Mouse (Mus musculus) CH12.LX (cell line): ENCODE data around the gene Lelp1. TPM values are rescaled to one million over a fixed set of nuclear protein-coding genes. Genes with fewer than 3 reads are reported as not detected.

Experiments used
- DNase-seq: peaks from one replicate; pipeline ENCODE4 v3.0.0-alpha.2; 2013; ENCODE audit errors: extremely low read depth
- H3K27ac ChIP-seq: 2 replicates; pipeline ENCODE4 v1.5.1; 2012; ENCODE audit warnings: low read depth, mild to moderate bottlenecking, control low read depth, moderate library complexity; ENCODE audit not compliant: insufficient read depth
- H3K27me3 ChIP-seq: replicated peaks from 2 replicates; pipeline ENCODE3; 2012; ENCODE audit warnings: inconsistent platforms
- H3K36me3 ChIP-seq, 2 experiments: replicated peaks in 1 of 2; 2 replicates each; pipeline versions ENCODE3 to v1.6.1; 2012; ENCODE audit warnings: inconsistent platforms in 1 of 2, low read length in 1 of 2, mild to moderate bottlenecking in 1 of 2, mixed read lengths in 1 of 2, moderate library complexity in 1 of 2; ENCODE audit not compliant: control insufficient read depth in 1 of 2, insufficient read depth in 1 of 2
- H3K4me1 ChIP-seq, 2 experiments: 2 replicates each; pipeline ENCODE4 v1.6.1; 2012; ENCODE audit warnings: inconsistent platforms in 1 of 2, moderate library complexity in 1 of 2; ENCODE audit not compliant: insufficient read depth in 2 of 2, control insufficient read depth in 1 of 2
- H3K4me2 ChIP-seq: 2 replicates; pipeline ENCODE4 v1.6.1; 2012; ENCODE audit warnings: low read depth, mild to moderate bottlenecking, control low read depth; ENCODE audit not compliant: poor library complexity, insufficient read depth, severe bottlenecking
- H3K4me3 ChIP-seq, 3 experiments: fragments of 150-350 bp in 1 of 3; sonication (generic) in 1 of 3; replicated peaks in 1 of 3; 2 replicates each; pipeline versions ENCODE3 to v1.5.1; 2011 to 2012; ENCODE audit warnings: low read depth in 2 of 3, low read length in 2 of 3, mild to moderate bottlenecking in 2 of 3, moderate library complexity in 2 of 3, control low read depth in 1 of 3, improper control_type of control experiment in 1 of 3, inconsistent platforms in 1 of 3, mixed read lengths in 1 of 3; ENCODE audit not compliant: poor library complexity in 1 of 3
- H3K79me2 ChIP-seq: replicated peaks from 2 replicates; pipeline ENCODE4 v1.6.1; 2012; ENCODE audit warnings: mild to moderate bottlenecking, moderate library complexity; ENCODE audit not compliant: control insufficient read depth, poor library complexity, insufficient read depth, severe bottlenecking; ENCODE audit errors: extremely low read depth
- H3K9ac ChIP-seq: 2 replicates; pipeline ENCODE4 v1.6.1; 2012; ENCODE audit warnings: low read depth, mild to moderate bottlenecking, control low read depth, moderate library complexity; ENCODE audit not compliant: insufficient read depth
- H3K9me3 ChIP-seq: replicated peaks from 2 replicates; pipeline ENCODE3; 2012; ENCODE audit warnings: low read length, inconsistent platforms, mixed read lengths
- E2F4 ChIP-seq: IDR thresholded peaks from 2 replicates; pipeline ENCODE4 v1.6.1; 2011; ENCODE audit warnings: low read depth, low read length, improper control_type of control experiment; ENCODE audit not compliant: insufficient replicate concordance
- ELF1 ChIP-seq: IDR thresholded peaks from 2 replicates; pipeline ENCODE4 v1.6.1; 2014; ENCODE audit warnings: low read depth, mild to moderate bottlenecking, inconsistent platforms, low read length, improper control_type of control experiment
- ETS1 ChIP-seq: conservative IDR thresholded peaks from 2 replicates; pipeline ENCODE4 v1.6.1; 2012; ENCODE audit warnings: low read depth, mild to moderate bottlenecking, inconsistent platforms, low read length, improper control_type of control experiment, moderate library complexity
- JUN ChIP-seq: IDR thresholded peaks from 2 replicates; pipeline ENCODE4 v1.6.1; 2011; ENCODE audit warnings: low read depth, mild to moderate bottlenecking, low read length, improper control_type of control experiment, moderate library complexity; ENCODE audit not compliant: insufficient read depth
- KAT2A ChIP-seq: IDR thresholded peaks from 2 replicates; pipeline ENCODE4 v1.6.1; 2012; ENCODE audit warnings: low read length, improper control_type of control experiment, inconsistent platforms; ENCODE audit not compliant: insufficient replicate concordance
- MAX ChIP-seq: IDR thresholded peaks from 2 replicates; pipeline ENCODE4 v1.6.1; 2011; ENCODE audit warnings: low read length, improper control_type of control experiment
- POLR2AphosphoS2 ChIP-seq: IDR thresholded peaks from 2 replicates; pipeline ENCODE4 v1.6.1; 2011; ENCODE audit warnings: low read depth, low read length, improper control_type of control experiment
- RAD21 ChIP-seq: IDR thresholded peaks from 2 replicates; pipeline ENCODE4 v1.6.1; 2011; ENCODE audit warnings: low read depth, mild to moderate bottlenecking, low read length, improper control_type of control experiment, moderate library complexity
- SMC3 ChIP-seq: IDR thresholded peaks from 2 replicates; pipeline ENCODE4 v1.6.1; 2011; ENCODE audit warnings: low read depth, low read length, improper control_type of control experiment
- TBP ChIP-seq: conservative IDR thresholded peaks from 2 replicates; pipeline ENCODE4 v1.6.1; 2011; ENCODE audit warnings: low read depth, low read length, improper control_type of control experiment
- UBTF ChIP-seq: IDR thresholded peaks from 2 replicates; pipeline ENCODE4 v1.6.1; 2012; ENCODE audit warnings: low read depth, mild to moderate bottlenecking, inconsistent platforms, low read length, improper control_type of control experiment, moderate library complexity
- USF1 ChIP-seq: IDR thresholded peaks from 2 replicates; pipeline ENCODE4 v1.6.1; 2014; ENCODE audit warnings: low read depth, mild to moderate bottlenecking, inconsistent platforms, low read length, improper control_type of control experiment
- USF2 ChIP-seq: conservative IDR thresholded peaks from 2 replicates; pipeline ENCODE4 v1.6.1; 2011; ENCODE audit warnings: low read depth, low read length, improper control_type of control experiment
- ZMIZ1 ChIP-seq: IDR thresholded peaks from 2 replicates; pipeline ENCODE4 v1.6.1; 2012; ENCODE audit warnings: low read depth, mild to moderate bottlenecking, inconsistent platforms, low read length, improper control_type of control experiment
- ZNF384 ChIP-seq: IDR thresholded peaks from 2 replicates; pipeline ENCODE4 v1.6.1; 2012; ENCODE audit warnings: low read depth, low read length, improper control_type of control experiment, inconsistent platforms
- dilution Hi-C: fragments of 300-500 bp; cut with MboI; formaldehyde crosslinking; loops from 2 replicates; pipeline ENCODE4 v1.14.3; 2020; ENCODE audit warnings: low sequenced_read_pairs; ENCODE audit not compliant: extremely low pct_unique_long_range_greater_than_20kb, extremely low pct_ligation_motif_present
- in situ Hi-C: fragments of 300-500 bp; cut with MboI; formaldehyde crosslinking; loops from 3 replicates; pipeline ENCODE4 v1.14.3; 2019; ENCODE audit warnings: low sequenced_read_pairs, low pct_ligation_motif_present, low pct_unique_long_range_greater_than_20kb, mixed read lengths
- polyA plus RNA-seq: library from polyadenylated mRNA; unstranded; fragments of >175 nt; gene quantifications from 2 replicates; pipeline ENCODE4 v1.2.1, GENCODE M21; 2012; ENCODE audit warnings: low read depth; ENCODE audit not compliant: insufficient read length
- total RNA-seq, 2 experiments: library from RNA; depleted of rRNA; stranded (reverse); fragments of 300-350 nt in 1 of 2; fragments of >200 nt in 1 of 2; gene quantifications; 2 replicates each; pipeline ENCODE4 v1.2.3; 2012 to 2014

The Lelp1 gene
- total and polyA plus RNA-seq, 3 experiments = not detected

DNA sequence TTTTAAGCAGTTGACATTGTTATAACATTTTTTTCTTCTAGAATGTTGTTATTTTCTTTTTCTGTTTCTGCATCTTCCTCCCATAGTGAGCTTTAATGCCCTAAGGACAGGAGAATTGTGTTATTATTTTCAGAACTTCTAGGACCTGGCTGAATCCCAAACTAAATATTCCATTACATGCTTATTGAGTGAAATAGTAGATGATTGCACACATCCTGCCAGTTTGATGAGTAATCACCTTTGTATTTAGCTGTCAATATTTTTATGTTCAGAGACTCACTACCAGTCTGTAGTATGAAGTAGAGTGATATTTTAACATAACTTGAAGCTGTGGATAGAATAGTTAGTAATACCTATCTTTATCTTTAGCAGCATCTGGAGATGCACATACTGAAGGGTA, 31.0 kb downstream of the Lelp1 start:
- H3K36me3 ChIP-seq = no peaks in the 10 kb centered on the region
- dilution Hi-C loops (no loop called here), in situ Hi-C loops (no loop called here)
- no peaks in the 10 kb centered on the region for H3K4me1 ChIP-seq
- peaks cover 30% of the 10 kb centered on the region for H3K9me3 ChIP-seq
- H3K27me3 ChIP-seq = no peaks in the 10 kb centered on the region
- H3K4me2 ChIP-seq = no peak overlapping the region
- no peak for TF ChIP-seq UBTF
- TF ChIP-seq ZNF384 = no peak
- no peak for TF ChIP-seq ETS1
- TF ChIP-seq KAT2A = no peak
- TF ChIP-seq SMC3 = no peak
- TF ChIP-seq ZMIZ1 = no peak
- TF ChIP-seq RAD21 = no peak
- H3K4me3 ChIP-seq = no peak overlapping the region
- no peak overlapping the region for H3K27ac ChIP-seq
- H3K79me2 ChIP-seq = no peaks in the 10 kb centered on the region
- no peak overlapping the region for H3K9ac ChIP-seq
- DNase-seq = no peak

DNA sequence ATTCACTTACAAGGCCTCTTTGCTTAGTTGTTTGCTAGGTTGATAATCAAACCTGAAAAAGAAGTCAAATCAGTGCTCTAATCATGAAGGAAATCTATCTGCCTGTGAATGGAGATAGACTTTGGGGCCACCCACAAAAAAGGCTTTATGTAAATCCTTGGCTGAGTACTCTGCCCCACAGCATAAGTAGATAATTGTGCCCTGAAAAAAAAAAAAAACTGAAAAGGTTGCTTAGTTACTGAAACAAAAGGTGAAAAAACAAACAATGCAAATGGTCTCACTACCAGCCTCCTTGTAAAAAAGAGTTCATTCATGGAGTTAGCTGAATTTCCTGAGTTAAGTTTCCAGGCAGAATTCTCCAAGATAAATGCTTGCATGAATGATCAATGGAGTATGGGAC, 31.8 kb downstream of the Lelp1 start:
- Histone ChIP-seq H3K9ac (no peak overlapping the region), H3K27me3 (no peaks in the 10 kb centered on the region), H3K36me3 (no peaks in the 10 kb centered on the region), H3K4me2 (no peak overlapping the region), H3K27ac (no peak overlapping the region), H3K4me1 (no peaks in the 10 kb centered on the region), H3K79me2 (no peaks in the 10 kb centered on the region), H3K9me3 (peaks cover 32% of the 10 kb centered on the region), H3K4me3 (no peak overlapping the region)
- in situ Hi-C loops (no loop called here), dilution Hi-C loops (no loop called here)
- TF ChIP-seq SMC3 (no peak), ELF1 (no peak), TBP (no peak)
- no peak for DNase-seq

DNA sequence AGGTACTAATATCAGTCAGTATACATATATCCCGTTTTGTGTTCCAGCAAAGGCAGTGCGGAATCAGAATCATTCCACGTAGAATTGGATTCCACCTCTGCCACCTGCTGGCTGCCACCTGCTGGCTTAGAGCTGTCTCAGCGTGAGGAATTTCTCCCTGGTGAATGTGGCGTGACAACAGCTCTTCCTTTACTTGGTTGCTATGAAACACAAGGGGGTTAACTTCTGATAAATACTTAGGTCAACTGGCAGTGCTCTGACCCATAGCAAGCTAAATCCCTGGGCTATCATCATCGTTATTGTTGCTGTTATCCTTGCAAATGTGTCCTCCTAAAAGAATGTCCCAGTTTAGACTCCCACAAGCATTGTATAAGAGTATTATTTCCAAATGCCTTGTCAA, 36.0 kb downstream of the Lelp1 start:
- Histone ChIP-seq H3K36me3 (no peaks in the 10 kb centered on the region), H3K79me2 (no peaks in the 10 kb centered on the region), H3K27me3 (no peaks in the 10 kb centered on the region), H3K4me1 (no peaks in the 10 kb centered on the region), H3K27ac (no peak overlapping the region), H3K9me3 (peaks cover 24% of the 10 kb centered on the region), H3K4me2 (no peak overlapping the region), H3K4me3 (no peak overlapping the region), H3K9ac (no peak overlapping the region)
- dilution Hi-C loops (no loop called here), in situ Hi-C loops (no loop called here)
- DNase-seq = no peak
- TF ChIP-seq MAX (no peak), USF1 (no peak), JUN (no peak), E2F4 (no peak), USF2 (no peak), POLR2AphosphoS2 (no peak)
- TF ChIP-seq, all 38 proteins: peak for 0

Other genes with a start within 250 kb of the Lelp1 start
- gene Pglyrp3, start 128.2 kb downstream of the Lelp1 start, total RNA-seq (2012; rRNA removed) = not detected in 2 replicates
- not detected in 2 replicates for gene Pglyrp3, start 128.2 kb downstream of the Lelp1 start, total RNA-seq (2014; rRNA removed)
- gene Pglyrp3, start 128.2 kb downstream of the Lelp1 start, polyA plus RNA-seq = not detected in 2 replicates
- gene Lor, start 59.6 kb downstream of the Lelp1 start, total RNA-seq (2012; rRNA removed) = not detected in 2 replicates
- not detected in 2 replicates for gene Lor, start 59.6 kb downstream of the Lelp1 start, total RNA-seq (2014; rRNA removed)
- gene Lor, start 59.6 kb downstream of the Lelp1 start, polyA plus RNA-seq = not detected in 2 replicates
- not detected in 2 replicates for gene Prr9, start 18.8 kb downstream of the Lelp1 start, total RNA-seq (2012; rRNA removed)
- gene Prr9, start 18.8 kb downstream of the Lelp1 start, total RNA-seq (2014; rRNA removed) = not detected in 2 replicates
- gene Prr9, start 18.8 kb downstream of the Lelp1 start, polyA plus RNA-seq = not detected in 2 replicates
- not detected in 2 replicates for gene Sprr2a1, start 73.1 kb upstream of the Lelp1 start, total RNA-seq (2012; rRNA removed)
- gene Sprr2a1, start 73.1 kb upstream of the Lelp1 start, total RNA-seq (2014; rRNA removed) = not detected in 2 replicates
- gene Sprr2a1, start 73.1 kb upstream of the Lelp1 start, polyA plus RNA-seq = not detected in 2 replicates
- not detected in 2 replicates for gene Sprr2a2, start 73.2 kb upstream of the Lelp1 start, total RNA-seq (2012; rRNA removed)
- not detected in 2 replicates for gene Sprr2a2, start 73.2 kb upstream of the Lelp1 start, total RNA-seq (2014; rRNA removed)
- gene Sprr2a2, start 73.2 kb upstream of the Lelp1 start, polyA plus RNA-seq = not detected in 2 replicates
- gene Sprr2a3, start 142.7 kb upstream of the Lelp1 start, total RNA-seq (2012; rRNA removed) = not detected in 2 replicates
- not detected in 2 replicates for gene Sprr2a3, start 142.7 kb upstream of the Lelp1 start, total RNA-seq (2014; rRNA removed)
- not detected in 2 replicates for gene Sprr2a3, start 142.7 kb upstream of the Lelp1 start, polyA plus RNA-seq
- not detected in 2 replicates for gene Sprr2b, start 173.9 kb upstream of the Lelp1 start, total RNA-seq (2012; rRNA removed)
- not detected in 2 replicates for gene Sprr2b, start 173.9 kb upstream of the Lelp1 start, total RNA-seq (2014; rRNA removed)
- gene Sprr2b, start 173.9 kb upstream of the Lelp1 start, polyA plus RNA-seq = not detected in 2 replicates
- not detected in 2 replicates for gene Sprr2d, start 196.4 kb upstream of the Lelp1 start, total RNA-seq (2012; rRNA removed)
- not detected in 2 replicates for gene Sprr2d, start 196.4 kb upstream of the Lelp1 start, total RNA-seq (2014; rRNA removed)
- not detected in 2 replicates for gene Sprr2d, start 196.4 kb upstream of the Lelp1 start, polyA plus RNA-seq
- gene Sprr2e, start 209.4 kb upstream of the Lelp1 start, total RNA-seq (2012; rRNA removed) = not detected in 2 replicates
- not detected in 2 replicates for gene Sprr2e, start 209.4 kb upstream of the Lelp1 start, total RNA-seq (2014; rRNA removed)
- gene Sprr2e, start 209.4 kb upstream of the Lelp1 start, polyA plus RNA-seq = not detected in 2 replicates
- gene Sprr2f, start 222.4 kb upstream of the Lelp1 start, total RNA-seq (2012; rRNA removed) = not detected in 2 replicates
- not detected in 2 replicates for gene Sprr2f, start 222.4 kb upstream of the Lelp1 start, total RNA-seq (2014; rRNA removed)
- gene Sprr2f, start 222.4 kb upstream of the Lelp1 start, polyA plus RNA-seq = not detected in 2 replicates
- gene Sprr2h, start 242.9 kb upstream of the Lelp1 start, total RNA-seq (2012; rRNA removed) = not detected in 2 replicates
- not detected in 2 replicates for gene Sprr2h, start 242.9 kb upstream of the Lelp1 start, total RNA-seq (2014; rRNA removed)
- not detected in 2 replicates for gene Sprr2h, start 242.9 kb upstream of the Lelp1 start, polyA plus RNA-seq